18 mouse cellular contexts compared by ENCODE assay signal in the genomic region with DNA sequence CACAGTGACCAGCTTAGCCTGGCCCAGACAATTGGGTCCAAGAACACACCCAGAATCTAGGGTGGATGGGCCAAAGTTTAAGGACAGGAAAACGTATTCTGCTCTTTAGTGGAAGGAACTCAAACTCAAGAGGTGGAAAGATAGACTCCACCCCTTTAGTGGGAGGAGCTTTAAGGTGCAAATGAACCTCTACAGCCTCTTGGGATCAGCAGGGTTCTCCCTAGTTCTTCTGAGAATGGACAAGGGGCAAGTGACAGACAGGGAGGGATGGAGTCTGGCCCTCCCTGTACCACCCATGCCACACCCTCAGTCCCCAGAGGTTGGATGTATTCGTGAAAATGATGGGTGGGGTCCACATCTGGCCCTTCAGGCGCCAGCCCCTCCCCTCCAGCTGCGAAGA.
"Had no signal": no experiment of that assay in that cellular context is flagged by ENCODE, and none has a peak within 500 bp of the region (broad histone marks: within the 10 kb centered on the region; RNA-seq: fewer than 3 reads in every experiment).

No protein-coding gene starts in this region.

- H3K9ac ChIP-seq: lung, embryonic 14.5 days; midbrain, embryonic 12.5 days; neural tube, embryonic 13.5 days; neural tube, embryonic 15.5 days; stomach, embryonic 15.5 days had no signal

- H3K36me3 ChIP-seq: midbrain, embryonic 10.5 days; midbrain, embryonic 12.5 days; neural tube, embryonic 13.5 days; neural tube, embryonic 15.5 days; stomach, embryonic 15.5 days had no signal

- DNase-seq: lung, adult 18-20 months; lung, embryonic 14.5 days; lung, postnatal 10 days; lung, postnatal 4 days; midbrain, embryonic 14.5 days; retina, postnatal 1 day; right cerebral cortex, postnatal 14 days; thymus, adult 2 months; thymus, postnatal 25 days; thymus, postnatal 4 days had no signal

- H3K27ac ChIP-seq: midbrain, embryonic 10.5 days; midbrain, embryonic 12.5 days; neural tube, embryonic 13.5 days; neural tube, embryonic 15.5 days; stomach, embryonic 15.5 days; stomach, postnatal 0 days had no signal

- H3K9me3 ChIP-seq: midbrain, embryonic 10.5 days; midbrain, embryonic 12.5 days; neural tube, embryonic 13.5 days; neural tube, embryonic 15.5 days; stomach, embryonic 15.5 days had no signal

- H3K4me1 ChIP-seq: stomach, embryonic 15.5 days had no signal

- H3K27me3 ChIP-seq: neural tube, embryonic 15.5 days; stomach, embryonic 15.5 days had no signal

- H3K4me2 ChIP-seq: lung, embryonic 14.5 days; midbrain, embryonic 12.5 days; neural tube, embryonic 13.5 days; neural tube, embryonic 15.5 days; stomach, embryonic 15.5 days had no signal

- ATAC-seq: midbrain, embryonic 16.5 days had no signal

- H3K4me3 ChIP-seq: midbrain, embryonic 10.5 days; midbrain, embryonic 12.5 days; myocyte; neural tube, embryonic 13.5 days; neural tube, embryonic 15.5 days; stomach, embryonic 15.5 days had no signal
